Mouse (Mus musculus) C2C12 (cell line): Measurements from ENCODE around the gene Plxna2. TPM values are rescaled to one million over a fixed set of nuclear protein-coding genes. Genes with fewer than 3 reads are reported as not detected.
A peak's percentile ranks its signal among the peaks of the same experiment; 100 is the strongest.

Source experiments
- H3K27me3 ChIP-seq: one replicate; pipeline ENCODE4 v1.6.1; 2011; ENCODE audit not compliant: control insufficient read depth, insufficient read depth, insufficient read length
- H3K36me3 ChIP-seq: one replicate; pipeline ENCODE4 v1.6.1; 2011; ENCODE audit not compliant: control insufficient read depth, insufficient read depth
- H3K4me3 ChIP-seq: one replicate; pipeline ENCODE4 v1.5.1; 2011; ENCODE audit warnings: mild to moderate bottlenecking, control low read depth; ENCODE audit not compliant: poor library complexity, insufficient read depth, severe bottlenecking
- H3K79me2 ChIP-seq: one replicate; pipeline ENCODE4 v1.6.1; 2011; ENCODE audit not compliant: control insufficient read depth, insufficient read depth
- H3K79me3 ChIP-seq: one replicate; pipeline ENCODE4 v1.6.1; 2011; ENCODE audit warnings: low read depth, control low read depth
- H3ac ChIP-seq: one replicate; pipeline ENCODE3; 2011; ENCODE audit warnings: low read depth; ENCODE audit not compliant: control insufficient read depth, insufficient read length
- CEBPB ChIP-seq: IDR thresholded peaks from one replicate; pipeline ENCODE4 v1.6.1; 2011; ENCODE audit warnings: low read depth, mild to moderate bottlenecking, control low read depth, moderate library complexity
- CTCF ChIP-seq: IDR thresholded peaks from one replicate; pipeline ENCODE4 v1.5.1; 2011; ENCODE audit not compliant: control insufficient read depth, insufficient read depth, insufficient read length
- FOSL1 ChIP-seq: IDR thresholded peaks from one replicate; pipeline ENCODE4 v1.8.0; 2011; ENCODE audit warnings: mild to moderate bottlenecking, low read length; ENCODE audit not compliant: poor library complexity, insufficient read depth, severe bottlenecking
- MAX ChIP-seq: IDR thresholded peaks from one replicate; pipeline ENCODE4 v1.6.1; 2011; ENCODE audit warnings: mild to moderate bottlenecking, control low read depth
- MYOD1 ChIP-seq: IDR thresholded peaks from one replicate; pipeline ENCODE4 v1.6.1; 2011; ENCODE audit warnings: low read depth; ENCODE audit not compliant: control insufficient read depth, insufficient read length
- MYOG ChIP-seq: IDR thresholded peaks from one replicate; pipeline ENCODE4 v1.6.1; 2011; ENCODE audit not compliant: control insufficient read depth, insufficient read length; ENCODE audit errors: extremely low read depth
- USF1 ChIP-seq: IDR thresholded peaks from one replicate; pipeline ENCODE4 v1.6.1; 2011; ENCODE audit warnings: low read depth, mild to moderate bottlenecking, control low read depth, moderate library complexity
- polyA plus RNA-seq: library from polyadenylated mRNA; unstranded; fragments of >200 nt; fragmentation: generic; extraction: Trizol; gene quantifications from one replicate; pipeline ENCODE4 v1.2.1, GENCODE M21; 2012; ENCODE audit warnings: missing spikeins

Gene Plxna2
- polyA plus RNA-seq, 1 experiment, result 4.2 TPM

GRCm38 (mm10) chr1:194720406-194720805 is 102.4 kb downstream of the Plxna2 start:
- Histone ChIP-seq H3K27me3 (no peaks in the 10 kb centered on the region), H3ac (no peak overlapping the region), H3K79me2 (no peaks in the 10 kb centered on the region), H3K4me3 (no peak overlapping the region), H3K36me3 (no peaks in the 10 kb centered on the region), H3K79me3 (no peaks in the 10 kb centered on the region)
- TF ChIP-seq FOSL1, result no peak
- TF ChIP-seq MYOG, result no peak
- TF ChIP-seq MAX, result no peak
- TF ChIP-seq CEBPB, result no peak
- no peak for TF ChIP-seq MYOD1
- no peak for TF ChIP-seq USF1
- TF ChIP-seq CTCF, result no peak

DNA sequence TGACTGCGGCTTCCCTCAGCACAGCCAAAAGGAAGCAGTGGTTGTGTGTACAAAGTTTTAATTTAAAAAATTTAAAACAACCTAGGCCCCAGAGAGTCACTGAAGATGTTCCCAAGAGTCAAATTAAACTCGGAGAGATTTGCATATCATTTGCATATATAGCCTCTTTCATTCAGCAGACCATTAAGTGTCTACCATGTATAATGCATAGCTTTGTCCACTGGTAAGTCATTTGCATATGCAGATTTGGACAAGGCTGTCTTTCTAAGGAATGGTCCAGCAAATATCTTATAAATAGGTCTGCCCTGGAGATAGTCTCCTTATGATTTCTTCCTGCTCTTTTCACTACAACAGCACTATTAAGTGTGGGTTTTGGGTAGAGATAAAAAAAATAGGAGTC is 103.2 kb downstream of the Plxna2 start:
- Histone ChIP-seq H3K79me2 (no peaks in the 10 kb centered on the region), H3K4me3 (no peak overlapping the region), H3K79me3 (no peaks in the 10 kb centered on the region), H3K36me3 (no peaks in the 10 kb centered on the region), H3ac (no peak overlapping the region), H3K27me3 (no peaks in the 10 kb centered on the region)
- TF ChIP-seq MAX, result no peak

- no peaks in the 10 kb centered on the region for H3K79me3 ChIP-seq
- no peaks in the 10 kb centered on the region for H3K79me2 ChIP-seq
- no peak overlapping the region for H3ac ChIP-seq
- TF ChIP-seq USF1, result no peak
- TF ChIP-seq MYOD1, result no peak
- peak; percentile 61 for TF ChIP-seq CTCF
- no peaks in the 10 kb centered on the region for H3K27me3 ChIP-seq
- H3K4me3 ChIP-seq, result no peak overlapping the region
- H3K36me3 ChIP-seq, result no peaks in the 10 kb centered on the region
Measured at GRCm38 (mm10) chr1:194722329-194722728, 104.3 kb downstream of the Plxna2 start.

DNA sequence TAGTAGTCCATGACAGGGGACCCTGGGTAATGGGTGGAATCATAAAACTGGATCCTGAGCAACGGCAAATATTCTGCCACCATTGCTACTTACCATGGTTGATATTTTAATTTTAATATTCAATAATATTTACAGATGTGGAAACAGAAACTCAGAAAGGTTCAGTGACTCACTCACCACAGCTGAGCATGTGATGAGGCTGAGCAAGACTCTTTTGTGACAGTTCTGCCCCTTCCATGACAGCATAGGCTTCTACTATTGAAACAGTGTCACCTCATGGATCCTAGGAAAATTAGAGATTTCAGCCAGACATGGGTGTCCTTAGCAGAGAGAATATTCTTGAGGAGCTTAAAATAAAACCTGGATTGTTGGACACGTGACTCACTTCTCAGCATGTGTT is 116.8 kb downstream of the Plxna2 start:
- Histone ChIP-seq H3K36me3 (no peaks in the 10 kb centered on the region), H3K79me3 (no peaks in the 10 kb centered on the region), H3K27me3 (no peaks in the 10 kb centered on the region), H3ac (no peak overlapping the region), H3K79me2 (no peaks in the 10 kb centered on the region), H3K4me3 (no peak overlapping the region)
- TF ChIP-seq FOSL1 (no peak), MYOG (no peak), USF1 (no peak), CEBPB (no peak), CTCF (no peak), MAX (no peak), MYOD1 (no peak)

GRCm38 (mm10) chr1:194739894-194740293 is 121.9 kb downstream of the Plxna2 start:
- TF ChIP-seq MYOG (no peak), MYOD1 (no peak)
- Histone ChIP-seq H3ac (no peak overlapping the region), H3K36me3 (no peaks in the 10 kb centered on the region), H3K4me3 (no peak overlapping the region), H3K27me3 (no peaks in the 10 kb centered on the region), H3K79me3 (no peaks in the 10 kb centered on the region), H3K79me2 (no peaks in the 10 kb centered on the region)

GRCm38 (mm10) chr1:194742901-194743422 is 124.9 kb downstream of the Plxna2 start:
- H3K4me3 ChIP-seq, result no peak overlapping the region
- no peak for TF ChIP-seq USF1
- TF ChIP-seq FOSL1, result no peak
- TF ChIP-seq MYOD1, result no peak
- no peak for TF ChIP-seq CEBPB
- TF ChIP-seq MAX, result no peak
- TF ChIP-seq CTCF, result no peak
- no peak for TF ChIP-seq MYOG

More at GRCm38 (mm10) chr1:194742901-194743422, 124.9 kb downstream of the Plxna2 start:
- no peaks in the 10 kb centered on the region for H3K36me3 ChIP-seq
- no peaks in the 10 kb centered on the region for H3K79me3 ChIP-seq
- H3ac ChIP-seq, result no peak overlapping the region
- H3K79me2 ChIP-seq, result no peaks in the 10 kb centered on the region
- H3K27me3 ChIP-seq, result no peaks in the 10 kb centered on the region
